Mouse (Mus musculus): ENCODE data around the gene Orai2.

GRCm38 (mm10) chr5:136140057-136140482 is 30.4 kb downstream of the Orai2 start:
- TF ChIP-seq CHD2 (IDR thresholded peaks at IDR 0.05; ENCODE audit: low read length): no peak
- TF ChIP-seq CTCF (IDR thresholded peaks at IDR 0.05 in 2 of 3, conservative IDR thresholded peaks at IDR 0.05 in 1 of 3; ENCODE audit: control insufficient read depth in 1 of 3, insufficient read depth in 1 of 3, low read depth in 2 of 3, low read length in 3 of 3, poor library complexity in 1 of 3, severe bottlenecking in 1 of 3): no peak
- no peak for TF ChIP-seq POLR2A (IDR thresholded peaks at IDR 0.05; ENCODE audit: control insufficient read depth in 1 of 2, insufficient read depth in 1 of 2, low read depth in 1 of 2, low read length in 2 of 2, poor library complexity in 1 of 2)
- no peak for TF ChIP-seq EP300 (IDR thresholded peaks at IDR 0.05; ENCODE audit: low read depth in 1 of 2, low read length in 2 of 2)
- TF ChIP-seq ZMIZ1 (IDR thresholded peaks at IDR 0.05; ENCODE audit: low read depth, low read length): no peak
- TF ChIP-seq ZKSCAN1 (IDR thresholded peaks at IDR 0.05; ENCODE audit: low read depth, low read length): no peak
- TF ChIP-seq POLR2AphosphoS5 (IDR thresholded peaks at IDR 0.05; ENCODE audit: borderline replicate concordance, low read depth, low read length): no peak
- TF ChIP-seq JUND (IDR thresholded peaks at IDR 0.05; ENCODE audit: low read depth, low read length): no peak
- no peak for TF ChIP-seq KAT2A (conservative IDR thresholded peaks at IDR 0.05; ENCODE audit: low read depth, low read length)
- TF ChIP-seq ELF1 (IDR thresholded peaks at IDR 0.05; ENCODE audit: low read depth, low read length): no peak
- TF ChIP-seq TAL1 (IDR thresholded peaks at IDR 0.05; ENCODE audit: low read length): no peak
- no peak for TF ChIP-seq MAZ (IDR thresholded peaks at IDR 0.05; ENCODE audit: low read depth, low read length)
- TF ChIP-seq MEF2A (IDR thresholded peaks at IDR 0.05; ENCODE audit: extremely low read depth, insufficient replicate concordance, low read depth, low read length, poor library complexity, severe bottlenecking): no peak

Measured in MEL (cell line).